Mouse (Mus musculus) layer of hippocampus, postnatal 14 days (tissue): ENCODE measurements around the gene Plekhg5. TPM values are rescaled to one million over a fixed set of nuclear protein-coding genes. Genes with fewer than 3 reads are reported as not detected.

ENCODE experiments used
- DNase-seq, 2 experiments: peaks; one replicate each; pipeline ENCODE4 v3.0.0; 2021 to 2022; ENCODE audit warnings: low spot score in 2 of 2, mixed read lengths in 1 of 2
- total RNA-seq, 2 experiments: library from RNA; stranded (reverse); gene quantifications; 2 replicates each; pipeline ENCODE4 v1.2.3; 2021

Gene Plekhg5
- total RNA-seq, 2 experiments from 2014 or later: 106 to 115 TPM

DNA sequence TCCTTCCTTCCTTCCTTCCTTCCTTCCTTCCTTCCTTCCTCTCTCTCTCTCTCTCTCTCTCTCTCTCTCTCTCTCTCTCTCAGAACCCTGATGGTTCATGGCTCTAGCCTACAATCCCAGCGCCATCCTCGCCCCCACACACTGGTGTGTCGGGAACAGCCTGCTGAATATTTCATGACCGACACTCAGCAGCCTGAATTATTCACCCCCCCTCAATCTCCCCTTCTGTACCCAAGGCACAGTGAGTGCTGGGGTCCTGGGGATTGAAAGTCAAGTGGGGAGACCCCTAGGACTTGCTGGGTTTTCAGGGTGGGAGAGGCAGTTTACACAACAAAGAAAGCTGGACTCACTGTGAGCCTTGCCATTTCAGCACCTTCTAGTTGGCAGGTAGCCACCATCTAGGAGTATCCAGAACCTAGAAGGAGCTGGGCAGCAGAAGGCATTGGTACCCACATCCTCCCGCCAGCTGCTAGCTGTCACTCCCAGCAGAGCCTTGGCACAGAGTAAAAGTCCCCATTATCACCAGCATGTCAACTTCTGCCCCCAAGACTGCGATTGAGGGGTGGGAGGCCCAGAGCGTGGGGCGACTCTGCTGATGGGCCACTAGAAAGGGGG is 69.3 kb downstream of the Plekhg5 start:
- no peak for DNase-seq

DNA sequence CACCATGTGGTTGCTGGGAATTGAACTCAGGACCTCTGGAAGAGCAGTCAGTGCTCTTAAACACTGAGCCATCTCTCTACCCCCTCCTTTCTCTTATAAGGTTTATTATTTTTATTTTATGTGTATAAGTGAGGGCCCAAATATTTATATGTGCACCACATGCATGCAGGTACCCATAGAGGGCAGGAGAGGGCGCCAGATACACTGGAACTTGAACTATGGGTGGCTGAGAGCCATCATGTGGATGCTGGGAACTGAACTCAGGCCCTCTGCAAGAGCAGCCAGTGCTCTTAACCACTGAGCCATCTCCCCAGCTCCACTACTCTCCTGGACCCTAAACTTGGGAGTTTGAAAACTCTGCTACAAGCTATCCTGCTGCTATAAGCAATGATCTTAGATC is 71.3 kb downstream of the Plekhg5 start:
- DNase-seq: no peak

DNA sequence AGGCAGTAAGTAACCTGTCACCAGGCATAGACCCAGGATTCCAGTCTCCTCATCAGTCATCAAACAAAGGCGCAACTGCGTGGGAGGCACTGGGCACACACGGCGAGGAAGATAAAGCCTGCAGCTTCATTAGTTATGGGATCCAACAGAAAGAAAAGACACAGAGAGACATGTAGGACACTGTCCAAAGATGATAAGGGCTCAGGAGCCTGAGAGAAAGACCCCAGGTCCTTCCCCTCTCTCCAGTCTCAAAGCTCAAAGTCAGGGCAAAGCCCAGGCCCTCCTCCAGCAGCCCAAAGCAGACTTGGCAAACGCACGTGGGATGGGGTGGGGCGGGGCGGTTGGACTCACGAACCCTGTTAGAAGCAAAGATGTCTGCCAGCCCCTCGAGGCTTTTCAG is 73.2 kb downstream of the Plekhg5 start:
- DNase-seq: no peak

DNA sequence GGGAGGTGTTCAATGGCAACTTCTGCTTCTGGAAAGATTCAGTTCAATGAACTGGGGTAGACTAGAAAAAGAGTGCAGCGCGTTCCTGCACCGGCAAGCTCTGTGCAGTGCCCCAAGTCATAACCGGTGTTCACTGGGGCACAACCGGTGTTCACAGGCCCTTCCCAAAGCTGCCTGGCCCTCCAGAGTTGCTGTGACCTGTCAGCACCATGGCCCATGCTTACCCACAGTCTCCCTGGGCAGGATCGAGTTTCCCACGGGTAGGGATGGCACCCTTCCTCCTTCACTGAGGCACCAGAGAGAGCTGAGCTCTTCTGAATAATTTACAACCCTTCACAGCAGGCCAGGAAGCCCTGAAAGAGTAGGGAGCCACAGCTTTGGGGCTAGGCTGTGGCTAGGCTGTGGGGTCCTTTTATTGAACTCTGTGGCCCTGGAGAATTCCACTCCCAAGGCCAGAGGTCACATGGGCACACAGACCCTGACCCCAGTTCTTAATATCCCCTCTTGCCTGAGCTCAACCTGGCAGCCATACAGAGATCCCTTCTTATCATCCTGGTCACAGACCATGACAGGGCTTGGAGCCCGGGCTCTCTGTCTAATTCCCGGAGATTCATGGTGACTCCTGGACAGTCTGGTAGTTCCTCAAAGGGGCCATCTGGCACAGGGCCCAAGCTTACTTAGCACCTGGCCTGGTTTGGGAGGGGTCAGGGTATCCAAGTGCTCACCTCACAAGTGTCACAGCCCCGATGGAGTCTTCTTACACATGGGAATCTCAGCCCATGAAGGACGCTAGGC is 73.9 kb downstream of the Plekhg5 start:
- DNase-seq: no peak

GRCm38 (mm10) chr4:152150546-152150945 is 78.2 kb downstream of the Plekhg5 start:
- DNase-seq: no peak

DNA sequence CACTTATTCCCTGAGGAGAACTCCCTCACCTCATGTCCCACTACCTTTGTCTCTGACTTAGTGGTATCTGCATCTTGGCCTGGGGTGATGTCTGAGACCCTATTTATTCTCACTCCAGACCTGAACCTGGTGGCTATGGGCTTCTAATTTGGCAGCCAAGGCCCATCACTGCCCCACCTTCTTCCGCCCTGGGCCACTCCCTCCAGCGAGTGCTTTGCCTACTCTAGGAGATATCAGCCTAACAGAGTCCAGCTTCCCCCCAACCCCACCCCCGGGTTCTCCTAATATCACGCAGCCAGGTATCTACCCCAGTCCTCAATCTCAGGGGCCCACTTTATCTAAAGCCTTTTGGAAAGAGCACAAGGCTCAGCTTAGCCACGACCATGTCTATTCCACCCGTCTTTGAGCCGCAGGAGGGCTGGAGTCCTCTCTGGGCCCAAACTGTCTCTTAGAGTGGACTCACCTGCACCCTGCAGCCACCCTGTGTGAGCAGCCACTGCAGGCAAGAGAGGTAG is 79.2 kb downstream of the Plekhg5 start:
- no peak for DNase-seq

DNA sequence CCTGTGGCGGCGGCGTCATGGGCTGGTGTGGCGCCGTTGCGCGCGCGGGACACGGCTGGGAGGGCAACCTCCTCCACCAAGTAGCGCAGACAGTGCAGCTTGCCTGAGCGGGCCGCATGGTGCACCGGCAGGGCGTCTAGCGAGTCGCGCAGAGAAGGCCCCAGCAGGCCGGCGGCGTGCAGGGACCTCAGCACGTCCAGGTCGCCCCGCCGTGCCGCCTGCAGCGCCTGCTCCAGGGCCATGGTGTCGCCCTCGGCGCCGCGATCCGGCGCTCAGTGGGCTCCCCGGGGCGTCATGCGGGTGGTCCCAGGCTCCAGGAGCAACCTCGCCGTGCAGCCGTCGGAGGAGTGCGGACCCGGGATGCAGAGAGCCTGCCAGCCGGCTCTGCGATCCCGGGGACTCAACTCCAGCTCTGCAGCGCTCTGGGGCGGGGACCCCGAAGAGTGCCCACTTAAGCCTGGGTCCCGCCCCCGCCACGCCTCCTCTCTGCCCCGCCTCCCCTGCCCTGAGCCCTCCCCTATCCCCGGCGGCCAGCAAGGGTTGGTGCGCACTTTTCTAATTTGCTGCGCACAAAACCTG is 79.8 kb downstream of the Plekhg5 start, which contains the start of gene Espn:
Espn (minus strand) TSS at position 406 of the 579 bp plus-strand sequence.
- no peak for DNase-seq

DNA sequence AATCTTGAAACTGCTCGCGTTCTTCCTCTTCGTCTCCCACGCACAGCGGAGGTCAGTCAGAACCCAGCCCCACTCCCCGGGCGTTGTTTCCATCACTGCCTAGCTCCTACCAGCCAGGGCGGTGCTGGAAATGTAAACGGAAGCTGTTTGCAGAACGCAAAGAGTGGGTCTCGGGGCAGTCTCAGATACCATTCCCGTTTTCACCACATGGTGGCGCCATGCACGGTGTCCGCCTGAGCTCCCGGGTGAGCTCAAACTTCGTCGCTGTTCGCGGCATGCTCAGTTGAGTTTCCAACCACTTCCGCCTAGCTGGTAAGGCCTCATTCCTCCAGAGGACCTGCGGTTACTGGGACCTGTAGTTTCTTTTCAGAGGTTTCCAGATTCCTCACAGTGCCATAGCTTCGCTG is 81.5 kb downstream of the Plekhg5 start:
- DNase-seq: peak; percentile 73 to 76

DNA sequence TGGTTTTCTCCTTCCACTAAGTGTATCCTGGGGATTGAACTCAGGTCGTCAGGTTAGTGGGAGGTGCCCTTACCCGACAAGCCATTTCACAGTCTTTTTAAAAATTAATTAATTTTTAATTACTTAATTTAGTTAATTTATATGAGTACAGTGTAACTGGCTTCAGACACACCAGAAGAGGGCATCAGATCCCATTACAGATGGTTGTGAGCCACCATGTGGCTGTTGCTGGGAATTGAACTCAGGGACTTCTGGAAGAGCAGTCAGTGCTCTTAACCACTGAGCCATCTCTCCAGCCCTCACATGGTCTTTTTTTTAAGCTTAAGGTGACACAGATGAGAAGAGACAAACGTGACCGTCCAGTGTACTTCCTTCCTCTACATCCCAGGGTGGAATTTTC is 82.7 kb downstream of the Plekhg5 start:
- DNase-seq: no peak

GRCm38 (mm10) chr4:152157779-152158584 is 85.7 kb downstream of the Plekhg5 start:
- peak in 1 of 2 experiments; percentile 40 for DNase-seq

DNA sequence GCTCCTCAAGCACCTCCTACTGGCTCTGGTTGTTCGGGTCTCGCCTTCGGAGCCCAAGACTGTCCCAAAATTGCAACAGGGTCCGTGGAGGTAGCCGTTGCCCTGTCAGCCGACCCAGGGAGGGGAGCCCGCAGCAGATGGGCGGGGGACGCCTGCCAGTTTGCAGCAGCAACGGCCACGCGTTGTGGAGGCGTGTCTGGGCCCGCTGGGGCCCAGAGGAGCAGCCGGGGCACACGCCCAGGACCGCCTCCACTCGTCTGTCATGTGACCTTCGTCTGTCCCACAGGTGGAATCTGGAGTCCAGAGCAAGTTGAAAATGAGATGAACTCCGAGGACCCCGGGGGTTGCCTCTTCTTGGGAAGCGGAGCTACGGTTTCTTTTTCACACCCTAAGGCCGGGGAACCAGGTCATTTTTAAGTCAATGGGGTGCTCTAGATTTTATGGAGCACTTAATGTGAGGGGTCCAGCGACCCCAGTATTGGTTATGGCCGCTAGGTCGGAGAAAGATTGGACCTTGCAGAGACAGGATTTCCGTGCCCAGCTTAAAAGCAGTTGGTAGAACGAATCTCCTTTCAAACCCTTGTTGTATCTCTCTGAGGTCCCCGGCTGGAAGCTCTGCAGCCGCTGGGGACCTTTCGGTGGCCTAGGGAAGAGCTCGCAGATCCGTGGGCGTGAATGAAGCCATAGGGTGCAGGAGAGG is 86.4 kb downstream of the Plekhg5 start, which contains the start of gene Hes2:
Hes2 (plus strand) TSS at position 283 of the 700 bp plus-strand sequence.
- DNase-seq: no peak

- no peak for DNase-seq
These were observed 87.0 kb downstream of the Plekhg5 start for GRCm38 (mm10) chr4:152159285-152159678.

- DNase-seq: no peak
These were observed 88.5 kb downstream of the Plekhg5 start for GRCm38 (mm10) chr4:152160748-152161147.

DNA sequence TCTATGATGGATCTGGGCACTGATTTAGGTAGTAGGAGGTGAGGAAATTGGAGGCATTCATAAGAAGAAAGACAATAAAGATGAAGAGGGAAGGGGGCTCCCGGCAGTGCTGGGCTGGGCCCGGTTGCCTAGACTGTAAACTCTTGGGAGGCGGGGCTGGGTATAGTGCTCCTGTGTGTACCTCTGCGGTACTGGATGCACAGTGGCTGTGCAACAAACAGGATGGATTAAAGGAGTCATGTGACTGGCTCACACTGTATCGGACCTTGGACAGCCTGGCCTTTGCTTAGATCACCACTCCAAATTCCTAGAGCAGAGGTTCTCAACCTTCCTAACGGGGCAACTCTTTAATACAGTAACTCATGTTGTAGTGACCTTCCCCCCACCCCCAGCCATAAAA is 89.3 kb downstream of the Plekhg5 start:
- DNase-seq: no peak

DNA sequence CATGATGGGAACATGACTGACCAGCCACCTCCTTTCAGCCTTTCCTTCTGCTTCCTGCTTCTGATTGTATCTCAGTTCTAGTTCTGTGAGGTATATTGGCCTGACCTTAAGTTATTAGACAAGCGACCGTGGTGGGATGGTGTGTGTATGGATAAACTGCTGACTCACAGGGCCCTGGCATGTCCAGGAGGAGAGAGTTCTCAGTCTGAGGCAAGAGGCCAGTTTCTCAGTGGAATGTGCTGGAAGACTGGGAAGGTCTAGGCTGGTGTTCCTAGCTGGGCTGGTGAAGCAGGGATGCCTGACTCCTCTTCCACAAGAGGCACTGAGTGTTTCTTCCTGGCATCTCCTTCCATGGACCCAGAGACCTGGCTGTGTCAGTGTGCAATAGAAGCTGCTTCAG is 90.5 kb downstream of the Plekhg5 start:
- no peak for DNase-seq

Other genes starting within 250 kb of the Plekhg5 start
- 100 to 1,000 TPM; 230 to 235 TPM for gene Camta1, start 210.6 kb upstream of the Plekhg5 start, total RNA-seq
- gene Dnajc11, start 138.8 kb upstream of the Plekhg5 start, total RNA-seq: 10 to 100 TPM; 66.9 to 70.5 TPM
- 10 to 100 TPM; 18.9 to 22.0 TPM for gene Thap3, start 83.5 kb upstream of the Plekhg5 start, total RNA-seq
- 10 to 100 TPM; 11.8 to 13.3 TPM for gene Phf13, start 76.2 kb upstream of the Plekhg5 start, total RNA-seq
- 10 to 100 TPM; 16.4 to 18.6 TPM for gene Klhl21, start 63.7 kb upstream of the Plekhg5 start, total RNA-seq
- gene Zbtb48, start 44.8 kb upstream of the Plekhg5 start, total RNA-seq: 10 to 100 TPM; 12.2 to 14.4 TPM
- under 1 TPM; 0.38 to 0.92 TPM for gene Tas1r1, start 33.9 kb upstream of the Plekhg5 start, total RNA-seq
- 10 to 100 TPM; 23.4 TPM for gene Nol9, start 33.2 kb upstream of the Plekhg5 start, total RNA-seq
- gene Tnfrsf25, start 43.4 kb downstream of the Plekhg5 start, total RNA-seq: 10 to 100 TPM; 17.7 to 25.6 TPM
- under 1 TPM; 0.57 to 0.94 TPM for gene Espn, start 79.9 kb downstream of the Plekhg5 start, total RNA-seq
- gene Hes2, start 86.4 kb downstream of the Plekhg5 start, total RNA-seq: not detected
- gene Acot7, start 105.6 kb downstream of the Plekhg5 start, total RNA-seq: 100 to 1,000 TPM; 352 to 388 TPM
- gene Gpr153, start 201.7 kb downstream of the Plekhg5 start, total RNA-seq: 10 to 100 TPM in 1 of 2 experiments, 1 to 10 TPM in 1; 8.9 to 14.4 TPM
- not detected for gene Hes3, start 219.2 kb downstream of the Plekhg5 start, total RNA-seq
- 10 to 100 TPM; 33.8 to 34.6 TPM for gene Icmt, start 224.7 kb downstream of the Plekhg5 start, total RNA-seq
- gene Rnf207, start 246.5 kb downstream of the Plekhg5 start, total RNA-seq: 1 to 10 TPM; 2.6 to 6.0 TPM